Mouse (Mus musculus): ENCODE results near the gene Flot2.

DNA sequence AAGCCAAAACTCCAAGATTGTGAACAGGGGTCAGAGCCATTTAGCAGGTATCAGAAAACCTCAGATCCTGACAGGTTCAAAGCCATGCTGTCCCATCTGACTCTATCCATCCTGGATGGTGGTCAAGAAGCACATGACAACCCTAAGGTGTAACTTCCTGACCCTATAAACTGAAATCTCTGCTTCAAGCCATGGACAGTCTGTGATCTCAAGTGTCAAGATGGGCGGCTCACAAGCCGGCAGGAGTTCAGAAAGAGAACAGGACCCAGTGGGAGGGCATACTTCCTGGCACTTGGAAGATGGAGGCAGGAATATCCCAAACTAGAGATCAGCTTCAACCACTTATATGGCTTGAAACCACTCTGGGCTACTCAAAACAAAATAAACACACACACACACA, 28.9 kb downstream of the Flot2 start:
- TF ChIP-seq TAL1 (IDR thresholded peaks at IDR 0.05; ENCODE audit: low read length): no peak
- no peak for TF ChIP-seq GATA1 (IDR thresholded peaks at IDR 0.05; ENCODE audit: low read length)

Measured in erythroblast, embryonic 14.5 days (primary cell).